Mouse (Mus musculus): ENCODE data around the gene Nbr1. TPM values are rescaled to one million over a fixed set of nuclear protein-coding genes. Genes with fewer than 3 reads are reported as not detected.
"Not testable (repeated sequence)": the region's sequence is repeated elsewhere in the genome, so short reads cannot be mapped to it uniquely, and the experiment has no call there.

Gene Nbr1
- polyA plus RNA-seq, 1 experiment from 2014 or later, result 61.2 TPM

GRCm38 (mm10) chr11:101585805-101586204 lies 33.9 kb downstream of the Nbr1 start:
- Histone ChIP-seq H3K4me1 (replicated peaks) (peaks cover 19% of the 10 kb centered on the region; the same call in 1 of the 2 replicates), H3K27ac (no peak overlapping the region), H3K9me3 (no peaks in the 10 kb centered on the region), H3K9ac (no peak overlapping the region), H3K4me3 (replicated peaks) (no peak overlapping the region), H3K4me2 (replicated peaks) (no peak overlapping the region), H3K36me3 (no peaks in the 10 kb centered on the region; the same call in 1 of the 2 replicates), H3K27me3 (replicated peaks) (no peaks in the 10 kb centered on the region)
- ATAC-seq, result no peak
- 77% methylated on average over 4 of the region's 4 CpGs for WGBS

GRCm38 (mm10) chr11:101587676-101588075 lies 35.7 kb downstream of the Nbr1 start:
- no peak for ATAC-seq
- Histone ChIP-seq H3K9ac (no peak overlapping the region), H3K4me3 (replicated peaks) (no peak overlapping the region), H3K9me3 (no peaks in the 10 kb centered on the region), H3K36me3 (no peaks in the 10 kb centered on the region; the same call in 1 of the 2 replicates), H3K27me3 (replicated peaks) (no peaks in the 10 kb centered on the region), H3K4me2 (replicated peaks) (no peak overlapping the region), H3K4me1 (replicated peaks) (peaks cover 15% of the 10 kb centered on the region; the same call in 1 of the 2 replicates), H3K27ac (no peak overlapping the region)
- 90% methylated on average over 10 of the region's 10 CpGs for WGBS

GRCm38 (mm10) chr11:101588868-101589267 lies 36.9 kb downstream of the Nbr1 start:
- Histone ChIP-seq H3K27ac (no peak overlapping the region), H3K27me3 (replicated peaks) (no peaks in the 10 kb centered on the region), H3K4me2 (replicated peaks) (no peak overlapping the region), H3K36me3 (no peaks in the 10 kb centered on the region; the same call in 1 of the 2 replicates), H3K4me3 (replicated peaks) (no peak overlapping the region), H3K9me3 (no peaks in the 10 kb centered on the region), H3K4me1 (replicated peaks) (peaks cover 12% of the 10 kb centered on the region; the same call in 1 of the 2 replicates), H3K9ac (no peak overlapping the region)
- ATAC-seq, result 0 out of 2 replicates have a peak, but pooled peaks have one; percentile 16
- 90% methylated on average over 7 of the region's 7 CpGs for WGBS

- Histone ChIP-seq H3K4me2 (replicated peaks) (no peak overlapping the region), H3K4me1 (replicated peaks) (peaks cover 12% of the 10 kb centered on the region; the same call in 1 of the 2 replicates), H3K36me3 (no peaks in the 10 kb centered on the region; the same call in 1 of the 2 replicates), H3K9ac (no peak overlapping the region), H3K4me3 (replicated peaks) (no peak overlapping the region), H3K27ac (peak overlapping the region; percentile 71; the same call in 1 of the 2 replicates), H3K9me3 (no peaks in the 10 kb centered on the region), H3K27me3 (replicated peaks) (no peaks in the 10 kb centered on the region)
- peak; percentile 46 for ATAC-seq
- 24% methylated on average over 5 of the region's 5 CpGs for WGBS
Measured at GRCm38 (mm10) chr11:101589444-101589843, 37.5 kb downstream of the Nbr1 start.

GRCm38 (mm10) chr11:101589989-101590624 lies 38.2 kb downstream of the Nbr1 start:
- Histone ChIP-seq H3K36me3 (no peaks in the 10 kb centered on the region; the same call in 1 of the 2 replicates), H3K27me3 (replicated peaks) (no peaks in the 10 kb centered on the region), H3K4me2 (replicated peaks) (no peak overlapping the region), H3K4me1 (replicated peaks) (peaks cover 12% of the 10 kb centered on the region; the same call in 1 of the 2 replicates), H3K9ac (no peak overlapping the region), H3K27ac (peak overlapping the region; percentile 71), H3K9me3 (no peaks in the 10 kb centered on the region), H3K4me3 (replicated peaks) (no peak overlapping the region)
- peak; percentile 76 for ATAC-seq
- 63% methylated on average over 12 of the region's 12 CpGs for WGBS

- Histone ChIP-seq H3K4me2 (replicated peaks) (no peak within 1 kb of the TSS), H3K4me3 (replicated peaks) (no peak within 1 kb of the TSS), H3K27me3 (replicated peaks) (no peaks in the 10 kb centered on the region; the same call in 1 of the 2 replicates), H3K27ac (no peak within 1 kb of the TSS), H3K36me3 (no peaks in the 10 kb centered on the region), H3K4me1 (replicated peaks) (no peaks in the 10 kb centered on the region), H3K9ac (no peak within 1 kb of the TSS), H3K9me3 (no peaks in the 10 kb centered on the region)
- ATAC-seq, result no peak
- WGBS, result 81% methylated on average over 6 of the region's 6 CpGs
Measured at GRCm38 (mm10) chr11:101599156-101599555, 47.2 kb downstream of the Nbr1 start, which contains the start of gene Gm11634. Gm11634 (minus strand) TSS chr11:101599256.

- H3K27me3 ChIP-seq (replicated peaks), result no peaks in the 10 kb centered on the region; the same call in 1 of the 2 replicates
- H3K27ac ChIP-seq, result no peak overlapping the region
- H3K4me2 ChIP-seq (replicated peaks), result no peak overlapping the region
- H3K4me3 ChIP-seq (replicated peaks), result no peak overlapping the region
- WGBS, result 8% methylated on average over 3 of the region's 3 CpGs
- no peaks in the 10 kb centered on the region for H3K36me3 ChIP-seq
- ATAC-seq, result no peak
- no peaks in the 10 kb centered on the region for H3K9me3 ChIP-seq
- H3K9ac ChIP-seq, result no peak overlapping the region
- H3K4me1 ChIP-seq (replicated peaks), result no peaks in the 10 kb centered on the region
Measured at GRCm38 (mm10) chr11:101602491-101602890, 50.5 kb downstream of the Nbr1 start.

- Histone ChIP-seq H3K36me3 (no peaks in the 10 kb centered on the region), H3K4me3 (replicated peaks) (0 out of 2 replicates have a peak overlapping the region, but pooled peaks have one; percentile 22), H3K4me2 (replicated peaks) (peak overlapping the region; percentile 54; the same call in 1 of the 2 replicates), H3K9me3 (no peaks in the 10 kb centered on the region), H3K27ac (no peak overlapping the region), H3K4me1 (replicated peaks) (no peaks in the 10 kb centered on the region), H3K9ac (no peak overlapping the region), H3K27me3 (replicated peaks) (no peaks in the 10 kb centered on the region; the same call in 1 of the 2 replicates)
- 6% methylated on average over 3 of the region's 3 CpGs for WGBS
- ATAC-seq, result no peak
Measured at GRCm38 (mm10) chr11:101604116-101604515, 52.2 kb downstream of the Nbr1 start.

- not testable (repeated sequence) for H3K36me3 ChIP-seq; H3K9ac ChIP-seq; H3K9me3 ChIP-seq; H3K27me3 ChIP-seq (replicated peaks); H3K4me1 ChIP-seq (replicated peaks)
- WGBS, result under 1% methylated on average over 30 of the region's 30 CpGs
- H3K27ac ChIP-seq, result peak overlapping the region; percentile 77
- H3K4me3 ChIP-seq (replicated peaks), result peak overlapping the region; percentile 22; the same call in 1 of the 2 replicates
- peak; percentile 92 for ATAC-seq
- H3K4me2 ChIP-seq (replicated peaks), result peak overlapping the region; percentile 54
Measured at GRCm38 (mm10) chr11:101604531-101605453, 52.8 kb downstream of the Nbr1 start.

GRCm38 (mm10) chr11:101607134-101607533 lies 55.2 kb downstream of the Nbr1 start:
- not testable (repeated sequence) for H3K9me3 ChIP-seq; H3K4me3 ChIP-seq (replicated peaks); H3K27me3 ChIP-seq (replicated peaks); H3K27ac ChIP-seq; ATAC-seq; H3K9ac ChIP-seq; H3K36me3 ChIP-seq; H3K4me2 ChIP-seq (replicated peaks); H3K4me1 ChIP-seq (replicated peaks)
- 89% methylated on average over 4 of the region's 4 CpGs for WGBS

- no peak overlapping the region for H3K4me3 ChIP-seq (replicated peaks)
- no peaks in the 10 kb centered on the region for H3K36me3 ChIP-seq
- WGBS, result 19% methylated on average over 11 of the region's 11 CpGs
- no peak overlapping the region for H3K27ac ChIP-seq
- H3K4me2 ChIP-seq (replicated peaks), result no peak overlapping the region
- no peak overlapping the region for H3K9ac ChIP-seq
- H3K4me1 ChIP-seq (replicated peaks), result 0 out of 2 replicates have a peak, but pooled peaks cover 7% of the 10 kb centered on the region
- H3K9me3 ChIP-seq, result no peaks in the 10 kb centered on the region
- H3K27me3 ChIP-seq (replicated peaks), result no peaks in the 10 kb centered on the region
- peak; percentile 63; the same call in 1 of the 2 replicates for ATAC-seq
Measured at GRCm38 (mm10) chr11:101610445-101610844, 58.5 kb downstream of the Nbr1 start.

- H3K4me2 ChIP-seq (replicated peaks), result no peak overlapping the region
- WGBS, result 70% methylated on average over 6 of the region's 6 CpGs
- H3K9ac ChIP-seq, result no peak overlapping the region
- H3K27ac ChIP-seq, result no peak overlapping the region
- H3K36me3 ChIP-seq, result no peaks in the 10 kb centered on the region
- no peak for ATAC-seq
- no peaks in the 10 kb centered on the region for H3K27me3 ChIP-seq (replicated peaks)
- H3K9me3 ChIP-seq, result no peaks in the 10 kb centered on the region
- peaks cover 13% of the 10 kb centered on the region; the same call in 1 of the 2 replicates for H3K4me1 ChIP-seq (replicated peaks)
- H3K4me3 ChIP-seq (replicated peaks), result no peak overlapping the region
Measured at GRCm38 (mm10) chr11:101613596-101613995, 61.6 kb downstream of the Nbr1 start.
